Mouse (Mus musculus): ENCODE data around the gene Rwdd4a.

The Rwdd4a gene

GRCm38 (mm10) chr8:47588616-47589015 is 55.2 kb downstream of the Rwdd4a start:
- no peak for DNase-seq (ENCODE audit: low spot score)

GRCm38 (mm10) chr8:47590400-47590799 is 56.9 kb downstream of the Rwdd4a start:
- no peak for DNase-seq (ENCODE audit: low spot score)

- no peak for DNase-seq (ENCODE audit: low spot score)
Measured at GRCm38 (mm10) chr8:47600664-47601063, 67.2 kb downstream of the Rwdd4a start.
